Mouse (Mus musculus): ENCODE measurements around the gene Psmc3ip.

Gene Psmc3ip

GRCm38 (mm10) chr11:101080421-101080820, 14.8 kb downstream of the Psmc3ip start:
- in situ Hi-C loops (cut with MboI, MseI) = no loop called here

- in situ Hi-C loops (cut with MboI, MseI) = no loop called here
These were observed 15.5 kb downstream of the Psmc3ip start for GRCm38 (mm10) chr11:101079746-101080145.

- in situ Hi-C loops (cut with MboI, MseI) = no loop called here
These were observed 17.1 kb downstream of the Psmc3ip start, which contains the start of gene Hsd17b1 for GRCm38 (mm10) chr11:101078121-101078520. TSS of gene Hsd17b1 (plus strand) at chr11:101078411.

GRCm38 (mm10) chr11:101071810-101072428, 23.3 kb downstream of the Psmc3ip start:
- in situ Hi-C loops (cut with MboI, MseI) = no loop called here

GRCm38 (mm10) chr11:101070987-101071386, 24.2 kb downstream of the Psmc3ip start:
- in situ Hi-C loops (cut with MboI, MseI) = no loop called here

GRCm38 (mm10) chr11:101070189-101070527, 25.1 kb downstream of the Psmc3ip start:
- in situ Hi-C loops (cut with MboI, MseI) = no loop called here

GRCm38 (mm10) chr11:101069391-101070188, 25.6 kb downstream of the Psmc3ip start, which contains the start of gene Naglu:
TSS of gene Naglu (plus strand) at chr11:101070012.
- in situ Hi-C loops (cut with MboI, MseI) = no loop called here

- in situ Hi-C loops (cut with MboI, MseI) = no loop called here
These were observed 28.5 kb downstream of the Psmc3ip start for GRCm38 (mm10) chr11:101066549-101067412.

GRCm38 (mm10) chr11:101065002-101065401, 30.2 kb downstream of the Psmc3ip start:
- in situ Hi-C loops (cut with MboI, MseI) = no loop called here

GRCm38 (mm10) chr11:101064462-101064861, 30.8 kb downstream of the Psmc3ip start:
- in situ Hi-C loops (cut with MboI, MseI) = no loop called here

- in situ Hi-C loops (cut with MboI, MseI) = no loop called here
These were observed 31.4 kb downstream of the Psmc3ip start for GRCm38 (mm10) chr11:101063676-101064327.

GRCm38 (mm10) chr11:101062971-101063675, 32.1 kb downstream of the Psmc3ip start:
- in situ Hi-C loops (cut with MboI, MseI) = no loop called here

GRCm38 (mm10) chr11:101062165-101062884, 32.9 kb downstream of the Psmc3ip start:
- in situ Hi-C loops (cut with MboI, MseI) = no loop called here

- in situ Hi-C loops (cut with MboI, MseI) = no loop called here
These were observed 34.2 kb downstream of the Psmc3ip start for GRCm38 (mm10) chr11:101061049-101061448.

GRCm38 (mm10) chr11:101060126-101060525, 35.1 kb downstream of the Psmc3ip start:
- in situ Hi-C loops (cut with MboI, MseI) = no loop called here

- in situ Hi-C loops (cut with MboI, MseI) = loop anchor here (5.0 kb wide), 2 partner anchors 77 to 167 kb away; no protein-coding TSS in a partner anchor
These were observed 35.8 kb downstream of the Psmc3ip start for GRCm38 (mm10) chr11:101059473-101059872.

GRCm38 (mm10) chr11:101058726-101059125, 36.5 kb downstream of the Psmc3ip start:
- in situ Hi-C loops (cut with MboI, MseI) = loop anchor here (5.0 kb wide), 2 partner anchors 76 to 166 kb away; no protein-coding TSS in a partner anchor

GRCm38 (mm10) chr11:101057860-101058259, 37.4 kb downstream of the Psmc3ip start:
- in situ Hi-C loops (cut with MboI, MseI) = loop anchor here (5.0 kb wide), 2 partner anchors 76 to 166 kb away; no protein-coding TSS in a partner anchor

GRCm38 (mm10) chr11:101056885-101057284, 38.4 kb downstream of the Psmc3ip start:
- in situ Hi-C loops (cut with MboI, MseI) = loop anchor here (5.0 kb wide), 2 partner anchors 75 to 165 kb away; no protein-coding TSS in a partner anchor

GRCm38 (mm10) chr11:101055418-101055817, 39.8 kb downstream of the Psmc3ip start:
- in situ Hi-C loops (cut with MboI, MseI) = loop anchor here (5.0 kb wide), 2 partner anchors 73 to 163 kb away; no protein-coding TSS in a partner anchor
